Mouse (Mus musculus) olfactory bulb, adult 2 months (tissue): ENCODE results near the gene Gfod1. TPM values are rescaled to one million over a fixed set of nuclear protein-coding genes. Genes with fewer than 3 reads are reported as not detected.

Source experiments
- H3K27ac ChIP-seq: fragments of 200-500 bp; 2 replicates; pipeline ENCODE4 v1.5.1; 2012; ENCODE audit warnings: low read depth, low read length; ENCODE audit not compliant: insufficient read depth
- H3K4me1 ChIP-seq: fragments of 200-500 bp; 2 replicates; pipeline ENCODE4 v1.6.1; 2012; ENCODE audit warnings: low read length; ENCODE audit not compliant: control insufficient read depth, insufficient read depth
- H3K4me3 ChIP-seq: fragments of 200-500 bp; 2 replicates; pipeline ENCODE4 v1.5.1; 2012; ENCODE audit warnings: mild to moderate bottlenecking, low read depth, low read length, moderate library complexity; ENCODE audit not compliant: insufficient read depth
- CTCF ChIP-seq: fragments of 200-500 bp; IDR thresholded peaks from 2 replicates; pipeline ENCODE4 v1.5.1; 2012; ENCODE audit warnings: low read depth, mild to moderate bottlenecking, low read length, moderate library complexity; ENCODE audit not compliant: insufficient read depth
- POLR2A ChIP-seq: fragments of 200-500 bp; IDR thresholded peaks from 2 replicates; pipeline ENCODE4 v1.6.1; 2012; ENCODE audit warnings: mild to moderate bottlenecking, low read depth, low read length, moderate library complexity; ENCODE audit not compliant: insufficient read depth
- WGBS: fragments of 180-500 bp; shearing (Covaris S2); methylation state at CpG from one replicate; pipeline ENCODE4 v1.1.7; 2018; 5-methylcytosine and 5-hydroxymethylcytosine counted together
- polyA plus RNA-seq: library from polyadenylated mRNA; stranded (reverse); fragments of >200 nt; gene quantifications from 2 replicates; pipeline ENCODE4 v1.2.4, GENCODE M21; 2012; ENCODE audit warnings: low replicate concordance; ENCODE audit not compliant: missing spikeins, insufficient read depth, insufficient read length

Gfod1 gene
- polyA plus RNA-seq, 1 experiment, result not detected

DNA sequence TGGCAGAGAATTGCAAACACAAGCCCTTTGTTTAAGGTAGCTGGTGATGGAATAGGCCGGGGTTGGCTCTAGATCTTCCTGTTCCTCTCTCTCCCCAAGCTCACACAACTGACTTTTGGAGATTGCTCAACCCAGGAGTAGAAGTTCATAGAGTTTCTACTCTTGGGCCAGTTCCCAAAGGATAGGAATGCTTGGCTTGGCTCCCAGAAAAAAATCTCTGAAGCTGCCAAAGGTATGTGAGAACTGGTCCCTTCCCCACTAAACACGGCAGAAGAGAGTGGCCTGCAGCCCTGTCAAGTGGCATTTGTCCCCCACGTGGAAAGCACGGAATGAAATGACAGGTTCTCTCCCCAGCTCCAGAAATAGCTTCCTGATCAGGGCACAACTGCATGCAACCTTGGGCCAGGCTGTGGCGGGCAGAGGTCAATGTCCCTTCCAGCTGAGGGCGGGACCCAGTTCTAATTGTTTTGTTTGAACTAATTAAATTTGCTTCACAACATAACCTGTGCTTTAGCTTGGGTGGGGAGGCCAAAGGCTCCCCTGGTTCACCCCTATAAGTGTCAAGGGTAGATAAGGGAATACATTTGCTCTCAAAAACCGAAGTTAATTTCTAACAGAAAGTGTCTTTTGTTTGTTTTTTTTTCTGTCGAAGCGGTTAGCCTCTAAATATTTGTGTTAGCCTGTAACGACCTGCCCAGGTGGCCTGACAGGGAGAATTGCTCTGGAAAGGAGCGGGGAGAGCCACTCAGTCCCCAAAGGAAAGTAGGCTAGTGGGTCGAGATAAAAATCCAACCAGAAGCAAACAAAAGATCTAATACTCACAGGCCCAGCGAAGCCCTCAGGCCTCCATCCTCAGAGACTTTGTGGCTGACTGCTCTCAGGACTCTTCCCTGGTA is 71.8 kb downstream of the Gfod1 start:
- TF ChIP-seq CTCF, result no peak
- no peak for TF ChIP-seq POLR2A
- 51% methylated on average over 13 of the region's 13 CpGs for WGBS
- Histone ChIP-seq H3K27ac (peak overlapping the region; percentile 93), H3K4me1 (peaks cover 34% of the 10 kb centered on the region), H3K4me3 (no peak overlapping the region)

DNA sequence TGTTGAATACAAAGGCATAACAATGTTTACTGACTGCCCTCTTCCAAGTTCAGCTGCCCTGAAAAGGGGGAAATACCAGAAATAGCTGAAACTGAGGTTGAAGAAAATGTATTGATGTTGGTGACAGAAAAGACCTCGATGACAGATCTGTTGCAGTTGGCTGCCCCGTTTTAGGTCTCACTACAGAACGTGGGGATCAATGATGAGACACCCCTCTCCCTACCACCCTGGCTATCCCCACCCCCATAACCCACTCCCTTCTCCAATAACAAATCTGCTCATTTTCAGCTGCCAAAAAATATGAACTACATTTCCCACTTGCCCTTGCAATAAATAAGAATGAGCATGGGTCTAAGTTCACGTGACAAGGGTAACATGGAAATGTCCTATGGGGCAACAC is 73.1 kb downstream of the Gfod1 start:
- peak overlapping the region; percentile 93 for H3K27ac ChIP-seq
- H3K4me3 ChIP-seq, result no peak overlapping the region
- TF ChIP-seq CTCF (no peak), POLR2A (no peak)
- H3K4me1 ChIP-seq, result peaks cover 35% of the 10 kb centered on the region
- 81% methylated on average over 4 of the region's 4 CpGs for WGBS

DNA sequence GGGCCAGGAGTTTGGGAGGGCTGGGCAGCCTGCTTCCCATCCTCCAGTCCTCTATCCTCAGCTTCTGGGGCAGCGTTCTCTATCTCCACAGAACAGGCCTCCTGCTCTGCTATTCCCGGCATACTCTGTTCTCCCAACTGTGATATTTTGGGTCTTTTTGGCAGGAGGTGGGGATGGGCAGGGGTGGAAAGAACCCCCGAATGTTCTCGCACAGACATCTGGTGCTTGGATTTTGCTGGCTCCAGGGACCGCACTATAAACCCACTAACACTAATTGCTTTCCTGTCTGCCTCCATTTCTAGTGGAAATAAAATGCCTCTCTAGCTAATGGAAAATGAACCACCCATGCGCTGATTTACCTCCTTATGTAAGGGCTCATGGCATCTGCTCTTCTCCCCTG is 73.7 kb downstream of the Gfod1 start:
- Histone ChIP-seq H3K27ac (peak overlapping the region; percentile 93), H3K4me3 (no peak overlapping the region), H3K4me1 (peaks cover 29% of the 10 kb centered on the region)
- WGBS, result 31% methylated on average over 6 of the region's 6 CpGs
- TF ChIP-seq CTCF, result no peak
- no peak for TF ChIP-seq POLR2A

- TF ChIP-seq CTCF (no peak), POLR2A (no peak)
- Histone ChIP-seq H3K4me3 (no peak overlapping the region), H3K4me1 (peaks cover 27% of the 10 kb centered on the region), H3K27ac (peak overlapping the region; percentile 93)
- 66% methylated on average over 3 of the region's 3 CpGs for WGBS
These were observed 74.2 kb downstream of the Gfod1 start for GRCm38 (mm10) chr13:43229767-43230166.

DNA sequence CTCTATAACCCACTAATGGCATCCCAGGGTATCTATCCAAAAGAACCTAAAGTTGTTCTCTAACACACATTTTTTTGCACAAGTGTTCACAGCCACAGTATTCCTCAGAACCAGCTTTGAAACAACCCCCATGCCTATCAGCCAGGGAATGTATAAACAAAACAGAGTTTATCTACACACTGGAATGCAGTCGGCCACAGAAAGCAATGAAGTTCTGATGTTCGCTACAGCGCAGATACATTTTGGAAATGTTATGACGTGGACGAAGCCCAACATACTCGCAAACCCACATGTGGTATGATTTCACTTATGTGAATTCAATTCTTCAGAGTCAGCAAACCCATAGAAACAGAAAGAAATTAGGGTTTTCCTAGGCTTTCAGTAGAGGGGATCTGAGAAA is 75.8 kb downstream of the Gfod1 start:
- TF ChIP-seq POLR2A, result no peak
- no peak for TF ChIP-seq CTCF
- Histone ChIP-seq H3K4me3 (no peak overlapping the region), H3K27ac (no peak overlapping the region), H3K4me1 (peaks cover 27% of the 10 kb centered on the region)
- 85% methylated on average over 6 of the region's 6 CpGs for WGBS

- no peak overlapping the region for H3K27ac ChIP-seq
- TF ChIP-seq CTCF (no peak), POLR2A (no peak)
- 63% methylated on average over 10 of the region's 10 CpGs for WGBS
- peaks cover 19% of the 10 kb centered on the region for H3K4me1 ChIP-seq
- no peak overlapping the region for H3K4me3 ChIP-seq
These were observed 77.9 kb downstream of the Gfod1 start for GRCm38 (mm10) chr13:43226041-43226440.

GRCm38 (mm10) chr13:43225161-43225560 is 78.8 kb downstream of the Gfod1 start:
- TF ChIP-seq POLR2A (no peak), CTCF (no peak)
- H3K4me1 ChIP-seq, result peaks cover 12% of the 10 kb centered on the region
- 86% methylated on average over 5 of the region's 5 CpGs for WGBS
- H3K27ac ChIP-seq, result no peak overlapping the region
- H3K4me3 ChIP-seq, result no peak overlapping the region

DNA sequence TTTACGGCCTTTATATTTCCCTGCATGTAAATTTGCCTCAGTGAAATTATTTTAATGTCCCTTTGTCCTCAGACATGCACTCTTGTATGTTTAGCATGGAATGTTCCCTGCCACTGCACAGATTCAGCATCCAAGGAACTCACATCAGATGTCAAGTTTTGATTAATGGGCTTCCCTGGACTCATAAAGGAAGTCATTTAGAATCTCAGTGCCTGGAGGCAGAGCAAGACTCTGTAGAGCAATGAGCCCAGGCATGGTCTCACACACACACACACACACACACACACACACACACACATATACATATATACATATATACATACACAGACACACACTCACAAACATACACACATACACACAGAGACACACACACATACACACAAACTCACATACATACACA is 81.9 kb downstream of the Gfod1 start:
- TF ChIP-seq POLR2A (no peak), CTCF (no peak)
- 97% methylated on average over 1 of the region's 1 CpGs for WGBS

DNA sequence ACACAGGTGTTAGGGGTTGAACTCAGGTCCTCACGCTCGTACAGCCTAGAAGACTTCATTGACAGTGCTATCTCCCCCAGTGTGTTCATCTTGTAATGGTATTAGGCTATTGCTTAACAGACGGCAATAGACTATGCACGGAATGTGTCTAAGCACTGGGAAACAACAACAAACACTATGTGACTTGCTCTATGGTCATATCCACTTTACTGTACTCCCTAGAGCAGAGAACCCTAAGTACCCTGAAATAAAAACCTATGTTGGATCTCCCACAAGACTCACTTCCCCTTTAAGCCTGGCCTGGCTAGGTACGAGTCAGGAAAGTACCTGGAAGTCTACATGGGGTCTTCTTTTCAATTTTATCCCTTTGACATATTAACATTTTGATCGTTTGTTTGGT is 82.7 kb downstream of the Gfod1 start:
- Histone ChIP-seq H3K4me3 (no peak overlapping the region), H3K27ac (no peak overlapping the region), H3K4me1 (peaks cover 18% of the 10 kb centered on the region)
- TF ChIP-seq CTCF, result no peak
- TF ChIP-seq POLR2A, result no peak
- WGBS, result 89% methylated on average over 6 of the region's 6 CpGs

More for the DNA sequence above, 81.9 kb downstream of the Gfod1 start:
- H3K4me1 ChIP-seq, result peaks cover 17% of the 10 kb centered on the region
- no peak overlapping the region for H3K4me3 ChIP-seq
- H3K27ac ChIP-seq, result no peak overlapping the region
